Mouse (Mus musculus) small intestine, adult 2 months (tissue): ENCODE results near the gene Gfi1. TPM values are rescaled to one million over a fixed set of nuclear protein-coding genes. Genes with fewer than 3 reads are reported as not detected.

Experiments
- H3K27ac ChIP-seq: fragments of 200-500 bp; 2 replicates; pipeline ENCODE4 v1.5.1; 2012; ENCODE audit warnings: low read depth, low read length, control low read depth, inconsistent platforms; ENCODE audit not compliant: insufficient read depth
- H3K27me3 ChIP-seq: fragments of 200-500 bp; 2 replicates; pipeline ENCODE4 v1.6.1; 2012; ENCODE audit warnings: mild to moderate bottlenecking, moderate library complexity, low read length, inconsistent platforms; ENCODE audit not compliant: control insufficient read depth, insufficient read depth
- H3K36me3 ChIP-seq: fragments of 200-500 bp; 2 replicates; pipeline ENCODE4 v1.6.1; 2012; ENCODE audit warnings: mild to moderate bottlenecking, low read length, control low read depth, inconsistent platforms; ENCODE audit not compliant: control insufficient read depth, insufficient read depth
- H3K4me1 ChIP-seq: fragments of 200-500 bp; 2 replicates; pipeline ENCODE4 v1.6.1; 2012; ENCODE audit warnings: low read length, inconsistent platforms, mixed read lengths; ENCODE audit not compliant: control insufficient read depth, insufficient read depth, insufficient read length
- H3K4me3 ChIP-seq: fragments of 200-500 bp; 2 replicates; pipeline ENCODE4 v1.5.1; 2012; ENCODE audit warnings: low read depth, mild to moderate bottlenecking, control low read depth, inconsistent platforms, low read length, moderate library complexity
- CTCF ChIP-seq: fragments of 200-500 bp; IDR thresholded peaks from 2 replicates; pipeline ENCODE4 v1.5.1; 2012; ENCODE audit warnings: low read depth, mild to moderate bottlenecking, control low read depth, inconsistent platforms, low read length, moderate library complexity, mixed read lengths; ENCODE audit not compliant: insufficient replicate concordance, insufficient read length; ENCODE audit errors: extremely low read depth
- POLR2A ChIP-seq: fragments of 200-500 bp; IDR thresholded peaks from 2 replicates; pipeline ENCODE4 v1.6.1; 2012; ENCODE audit warnings: low read depth, mild to moderate bottlenecking, control low read depth, inconsistent platforms, low read length, moderate library complexity
- WGBS: fragments of 180-500 bp; shearing (Covaris S2); methylation state at CpG from one replicate; pipeline ENCODE4 v1.1.7; 2018; 5-methylcytosine and 5-hydroxymethylcytosine counted together
- polyA plus RNA-seq: library from polyadenylated mRNA; depleted of rRNA; stranded (reverse); fragments of >200 nt; gene quantifications from 2 replicates; pipeline ENCODE4 v1.2.3, GENCODE M21; 2012

Gene Gfi1
- polyA plus RNA-seq, 1 experiment: 8.7 TPM

GRCm38 (mm10) chr5:107731408-107731807 lies 5.6 kb upstream of the Gfi1 start:
- WGBS: 53% methylated on average over 3 of the region's 3 CpGs
- Histone ChIP-seq H3K4me1 (no peaks in the 10 kb centered on the region), H3K27me3 (peaks cover 20% of the 10 kb centered on the region), H3K27ac (no peak overlapping the region), H3K4me3 (no peak overlapping the region), H3K36me3 (no peaks in the 10 kb centered on the region)
- TF ChIP-seq POLR2A (no peak), CTCF (no peak)

- Histone ChIP-seq H3K4me3 (peak overlapping the region; percentile 61), H3K4me1 (peaks cover 15% of the 10 kb centered on the region), H3K27ac (no peak overlapping the region), H3K36me3 (no peaks in the 10 kb centered on the region), H3K27me3 (peaks cover 64% of the 10 kb centered on the region)
- 27% methylated on average over 12 of the region's 12 CpGs for WGBS
- no peak for TF ChIP-seq CTCF
- TF ChIP-seq POLR2A: no peak
These were observed 1.2 kb upstream of the Gfi1 start for GRCm38 (mm10) chr5:107727007-107727402.

GRCm38 (mm10) chr5:107726281-107727006 lies 608 bp upstream of the Gfi1 start:
- WGBS: 2% methylated on average over 57 of the region's 57 CpGs

GRCm38 (mm10) chr5:107724661-107725434 lies 988 bp downstream of the Gfi1 start:
- H3K4me1 ChIP-seq: peaks cover 24% of the 10 kb centered on the region
- 0 out of 2 replicates have a peak overlapping the region, but pooled peaks have one; percentile 14 for H3K27ac ChIP-seq
- H3K36me3 ChIP-seq: no peaks in the 10 kb centered on the region
- H3K4me3 ChIP-seq: peak overlapping the region; percentile 61
- H3K27me3 ChIP-seq: peaks cover 81% of the 10 kb centered on the region
- TF ChIP-seq CTCF (no peak), POLR2A (no peak)
- WGBS: 2% methylated on average over 52 of the region's 52 CpGs

More at GRCm38 (mm10) chr5:107726281-107727006, 608 bp upstream of the Gfi1 start:
- H3K36me3 ChIP-seq: no peaks in the 10 kb centered on the region
- peaks cover 19% of the 10 kb centered on the region for H3K4me1 ChIP-seq
- 0 out of 2 replicates have a peak overlapping the region, but pooled peaks have one; percentile 26 for H3K27ac ChIP-seq
- H3K4me3 ChIP-seq: peak overlapping the region; percentile 61
- TF ChIP-seq POLR2A (no peak), CTCF (no peak)
- peaks cover 70% of the 10 kb centered on the region for H3K27me3 ChIP-seq

GRCm38 (mm10) chr5:107723541-107724511 lies 2.0 kb downstream of the Gfi1 start:
- 2% methylated on average over 49 of the region's 49 CpGs for WGBS
- no peak overlapping the region for H3K27ac ChIP-seq
- H3K36me3 ChIP-seq: no peaks in the 10 kb centered on the region
- peaks cover 86% of the 10 kb centered on the region for H3K27me3 ChIP-seq
- H3K4me1 ChIP-seq: peaks cover 24% of the 10 kb centered on the region
- TF ChIP-seq POLR2A: no peak
- TF ChIP-seq CTCF: no peak
- peak overlapping the region; percentile 61 for H3K4me3 ChIP-seq

GRCm38 (mm10) chr5:107722661-107723532 lies 2.9 kb downstream of the Gfi1 start:
- Histone ChIP-seq H3K27me3 (peaks cover 85% of the 10 kb centered on the region), H3K4me3 (peak overlapping the region; percentile 61)
- WGBS: 4% methylated on average over 34 of the region's 34 CpGs

More at GRCm38 (mm10) chr5:107722661-107723532, 2.9 kb downstream of the Gfi1 start:
- no peak for TF ChIP-seq POLR2A
- no peak for TF ChIP-seq CTCF
- H3K27ac ChIP-seq: no peak overlapping the region
- H3K4me1 ChIP-seq: peaks cover 24% of the 10 kb centered on the region
- no peaks in the 10 kb centered on the region for H3K36me3 ChIP-seq
